Mouse (Mus musculus) embryonic facial prominence, embryonic 11.5 days (tissue): ENCODE results near the gene Tph2. TPM values are rescaled to one million over a fixed set of nuclear protein-coding genes. Genes with fewer than 3 reads are reported as not detected.

Source experiments
- ATAC-seq: fragments of 200-750 bp; cut with Nextera tagmentation; replicated peaks from 2 replicates; pipeline ENCODE4 v1.8.0; 2017; ENCODE audit warnings: low read depth; ENCODE audit not compliant: insufficient number of reproducible peaks, low FRiP score, low TSS enrichment
- DNase-seq: peaks from one replicate; pipeline ENCODE4 v3.0.0-alpha.2; 2015; ENCODE audit warnings: low spot score
- H3K27ac ChIP-seq: fragments of 300-500 bp; sonication (generic); replicated peaks from 2 replicates; pipeline ENCODE4 v1.5.1; 2014; ENCODE audit warnings: mild to moderate bottlenecking, low read depth, low read length, control low read depth
- H3K27me3 ChIP-seq: fragments of 300-500 bp; sonication (generic); 2 replicates; pipeline ENCODE4 v1.6.1; 2014; ENCODE audit warnings: mild to moderate bottlenecking, low read length, moderate library complexity, mixed read lengths; ENCODE audit not compliant: control insufficient read depth, insufficient read depth
- H3K36me3 ChIP-seq: fragments of 300-500 bp; sonication (generic); replicated peaks from 2 replicates; pipeline ENCODE4 v1.6.1; 2014; ENCODE audit warnings: low read depth, mild to moderate bottlenecking, low read length, moderate library complexity, mixed read lengths; ENCODE audit not compliant: control insufficient read depth, insufficient read depth
- H3K4me1 ChIP-seq: fragments of 300-500 bp; sonication (generic); 2 replicates; pipeline ENCODE4 v1.6.1; 2014; ENCODE audit warnings: low read length, mixed read lengths; ENCODE audit not compliant: control insufficient read depth, insufficient read depth
- H3K4me2 ChIP-seq: fragments of 300-500 bp; sonication (generic); 2 replicates; pipeline ENCODE4 v1.6.1; 2014; ENCODE audit warnings: low read depth, mild to moderate bottlenecking, control low read depth, low read length, moderate library complexity
- H3K4me3 ChIP-seq: fragments of 300-500 bp; sonication (generic); 2 replicates; pipeline ENCODE4 v1.5.1; 2014; ENCODE audit warnings: low read depth, low read length, control low read depth
- H3K9ac ChIP-seq: fragments of 300-500 bp; sonication (generic); replicated peaks from 2 replicates; pipeline ENCODE4 v1.6.1; 2014; ENCODE audit warnings: mild to moderate bottlenecking, control low read depth, low read length
- H3K9me3 ChIP-seq: fragments of 300-500 bp; sonication (generic); replicated peaks from 2 replicates; pipeline ENCODE4 v1.6.1; 2016; ENCODE audit warnings: mild to moderate bottlenecking, low read length, inconsistent platforms, mixed read lengths; ENCODE audit not compliant: control insufficient read depth
- WGBS: fragments of 180-500 bp; shearing (Covaris S2); extraction: QIAGEN DNeasy Blood & Tissue Kit; methylation state at CpG from one replicate; pipeline ENCODE4 v1.1.7; 2014; 5-methylcytosine and 5-hydroxymethylcytosine counted together
- polyA plus RNA-seq: library from polyadenylated mRNA; unstranded; fragments of >200 nt; fragmentation: Nextera tagmentation; extraction: Ambion mirVana; gene quantifications from 2 replicates; pipeline ENCODE4 v1.2.1, GENCODE M21; 2014

The Tph2 gene
- polyA plus RNA-seq, 1 experiment from 2014 or later: 0.63 TPM

- Histone ChIP-seq H3K9ac (no peak overlapping the region), H3K4me3 (no peak overlapping the region), H3K27me3 (no peaks in the 10 kb centered on the region), H3K27ac (no peak overlapping the region), H3K36me3 (no peaks in the 10 kb centered on the region), H3K4me2 (no peak overlapping the region), H3K9me3 (no peaks in the 10 kb centered on the region), H3K4me1 (no peaks in the 10 kb centered on the region)
- ATAC-seq (no peak), DNase-seq (no peak)
- WGBS: 73% methylated on average over 3 of the region's 3 CpGs
Measured at GRCm38 (mm10) chr10:115078232-115078631, 106.6 kb downstream of the Tph2 start.

GRCm38 (mm10) chr10:115069123-115069911 is 115.5 kb downstream of the Tph2 start:
- DNase-seq (no peak), ATAC-seq (no peak)
- H3K27me3 ChIP-seq: no peaks in the 10 kb centered on the region
- H3K27ac ChIP-seq: no peak overlapping the region
- H3K9ac ChIP-seq: no peak overlapping the region
- H3K36me3 ChIP-seq: no peaks in the 10 kb centered on the region
- WGBS: 81% methylated on average over 8 of the region's 8 CpGs
- no peaks in the 10 kb centered on the region for H3K4me1 ChIP-seq
- H3K4me2 ChIP-seq: no peak overlapping the region
- H3K9me3 ChIP-seq: no peaks in the 10 kb centered on the region
- no peak overlapping the region for H3K4me3 ChIP-seq

- ATAC-seq (no peak), DNase-seq (no peak)
- Histone ChIP-seq H3K4me1 (no peaks in the 10 kb centered on the region), H3K27ac (no peak overlapping the region), H3K4me3 (no peak overlapping the region), H3K27me3 (no peaks in the 10 kb centered on the region), H3K9ac (no peak overlapping the region), H3K36me3 (no peaks in the 10 kb centered on the region), H3K4me2 (no peak overlapping the region), H3K9me3 (no peaks in the 10 kb centered on the region)
- WGBS: 85% methylated on average over 7 of the region's 7 CpGs
Measured at GRCm38 (mm10) chr10:115063936-115064335, 120.9 kb downstream of the Tph2 start.

GRCm38 (mm10) chr10:115061498-115061897 is 123.3 kb downstream of the Tph2 start:
- H3K27ac ChIP-seq: no peak overlapping the region
- no peak overlapping the region for H3K4me3 ChIP-seq
- ATAC-seq: no peak
- H3K27me3 ChIP-seq: no peaks in the 10 kb centered on the region
- no peaks in the 10 kb centered on the region for H3K4me1 ChIP-seq
- 65% methylated on average over 2 of the region's 2 CpGs for WGBS
- no peak for DNase-seq
- H3K36me3 ChIP-seq: no peaks in the 10 kb centered on the region
- H3K4me2 ChIP-seq: no peak overlapping the region
- H3K9me3 ChIP-seq: no peaks in the 10 kb centered on the region
- H3K9ac ChIP-seq: no peak overlapping the region

- H3K4me1 ChIP-seq: no peaks in the 10 kb centered on the region
- no peaks in the 10 kb centered on the region for H3K9me3 ChIP-seq
- H3K4me3 ChIP-seq: no peak overlapping the region
- H3K4me2 ChIP-seq: no peak overlapping the region
- no peak for DNase-seq
- no peaks in the 10 kb centered on the region for H3K27me3 ChIP-seq
- no peaks in the 10 kb centered on the region for H3K36me3 ChIP-seq
- WGBS: 77% methylated on average over 7 of the region's 7 CpGs
- H3K9ac ChIP-seq: no peak overlapping the region
- ATAC-seq: no peak
- no peak overlapping the region for H3K27ac ChIP-seq
Measured at GRCm38 (mm10) chr10:115060759-115061158, 124.1 kb downstream of the Tph2 start.

- Histone ChIP-seq H3K9ac (no peak overlapping the region), H3K27me3 (no peaks in the 10 kb centered on the region), H3K36me3 (no peaks in the 10 kb centered on the region), H3K4me1 (no peaks in the 10 kb centered on the region), H3K9me3 (no peaks in the 10 kb centered on the region), H3K4me3 (no peak overlapping the region), H3K27ac (no peak overlapping the region), H3K4me2 (no peak overlapping the region)
- 55% methylated on average over 4 of the region's 4 CpGs for WGBS
- no peak for ATAC-seq
- no peak for DNase-seq
Measured at GRCm38 (mm10) chr10:115051602-115052001, 133.2 kb downstream of the Tph2 start.

- H3K36me3 ChIP-seq: no peaks in the 10 kb centered on the region
- no peak overlapping the region for H3K4me3 ChIP-seq
- H3K9me3 ChIP-seq: no peaks in the 10 kb centered on the region
- no peak overlapping the region for H3K9ac ChIP-seq
- 91% methylated on average over 9 of the region's 12 CpGs for WGBS
- no peak; the same call in 1 of the 2 replicates for ATAC-seq
- H3K27me3 ChIP-seq: no peaks in the 10 kb centered on the region
- no peaks in the 10 kb centered on the region for H3K4me1 ChIP-seq
- no peak overlapping the region for H3K4me2 ChIP-seq
- DNase-seq: no peak
- no peak overlapping the region for H3K27ac ChIP-seq
Measured at GRCm38 (mm10) chr10:115050674-115051073, 134.1 kb downstream of the Tph2 start.

GRCm38 (mm10) chr10:115050178-115050577 is 134.6 kb downstream of the Tph2 start:
- H3K9ac ChIP-seq: no peak overlapping the region
- ATAC-seq (no peak), DNase-seq (no peak)
- H3K27ac ChIP-seq: no peak overlapping the region
- H3K4me2 ChIP-seq: no peak overlapping the region
- no peaks in the 10 kb centered on the region for H3K36me3 ChIP-seq
- H3K9me3 ChIP-seq: no peaks in the 10 kb centered on the region
- no peaks in the 10 kb centered on the region for H3K4me1 ChIP-seq
- no peaks in the 10 kb centered on the region for H3K27me3 ChIP-seq
- no peak overlapping the region for H3K4me3 ChIP-seq
- 68% methylated on average over 8 of the region's 8 CpGs for WGBS
